Comparison of ENCODE assay signal across 23 mouse cellular contexts in genomic region chr6:94301804-94302203, GRCm38 (mm10). TPM values are rescaled to one million over a fixed set of nuclear protein-coding genes. Genes with fewer than 3 reads are reported as not detected.
A peak's percentile ranks its signal among the peaks of the same experiment; 100 is the strongest.
DNase-seq lines count a peak whose midpoint lies in the region; ATAC-seq and TF ChIP-seq lines count a peak whose summit lies in the region.
"Had no signal": no experiment of that assay in that cellular context is flagged by ENCODE, and none has a peak within 500 bp of the region (broad histone marks: within the 10 kb centered on the region; RNA-seq: fewer than 3 reads in every experiment).

No protein-coding gene starts in this region.

- no peak overlapping the region for H3K9ac ChIP-seq in forebrain, embryonic 16.5 days (replicated peaks; ENCODE audit: low read depth, low read length)
- H3K9ac ChIP-seq: embryonic facial prominence, embryonic 13.5 days; embryonic facial prominence, embryonic 15.5 days; forebrain, embryonic 12.5 days; forebrain, postnatal 0 days had no signal

- peak overlapping the region; percentile 23 for H3K27ac ChIP-seq in testis, adult 2 months (ENCODE audit: control insufficient read depth, insufficient read depth, low read depth, low read length)
- no peak overlapping the region for H3K27ac ChIP-seq in forebrain, embryonic 16.5 days (ENCODE audit: low read length)
- H3K27ac ChIP-seq: embryonic facial prominence, embryonic 13.5 days; embryonic facial prominence, embryonic 15.5 days; forebrain, embryonic 10.5 days; forebrain, embryonic 12.5 days had no signal

- no peak for TF ChIP-seq CTCF in testis, adult 2 months (IDR thresholded peaks at IDR 0.05; ENCODE audit: control insufficient read depth, insufficient read depth, insufficient replicate concordance, low read depth, low read length)

- H3K4me2 ChIP-seq in forebrain, embryonic 16.5 days (ENCODE audit: low read length), result no peak overlapping the region
- H3K4me2 ChIP-seq: embryonic facial prominence, embryonic 13.5 days; embryonic facial prominence, embryonic 15.5 days; forebrain, embryonic 12.5 days had no signal

- no peak for DNase-seq in testis, postnatal 14 days (ENCODE audit: low spot score)
- DNase-seq in R1 (ENCODE audit: low read depth, low spot score), result peak; percentile 32
- DNase-seq: adrenal gland, adult 2 months; adrenal gland, postnatal 10 days; adrenal gland, postnatal 25 days; cerebellum, adult 11 months; cerebellum, adult 18-20 months; cerebellum, adult 8-10 months; cerebellum, adult 9-11 months; cerebellum, postnatal 14 days; cerebellum, postnatal 36 days; embryo, embryonic 11 days; forebrain, postnatal 0 days had no signal

- H3K9me3 ChIP-seq in forebrain, embryonic 16.5 days (ENCODE audit: control insufficient read depth, low read length), result no peaks in the 10 kb centered on the region
- H3K9me3 ChIP-seq: embryonic facial prominence, embryonic 15.5 days; forebrain, embryonic 10.5 days; forebrain, embryonic 12.5 days had no signal

- 0 out of 2 replicates have a peak, but pooled peaks have one; percentile 36 for TF ChIP-seq POLR2A in testis, adult 2 months (IDR thresholded peaks at IDR 0.05; ENCODE audit: control insufficient read depth, low read depth, low read length)

- no peaks in the 10 kb centered on the region for H3K4me1 ChIP-seq in testis, adult 2 months (ENCODE audit: control insufficient read depth, insufficient read depth, low read length)
- no peaks in the 10 kb centered on the region for H3K4me1 ChIP-seq in forebrain, embryonic 16.5 days (replicated peaks; ENCODE audit: control insufficient read depth, insufficient read depth, low read length)
- H3K4me1 ChIP-seq: forebrain, embryonic 12.5 days had no signal

- no peaks in the 10 kb centered on the region for H3K36me3 ChIP-seq in testis, adult 2 months (ENCODE audit: control insufficient read depth, insufficient read depth, low read length)
- H3K36me3 ChIP-seq in forebrain, embryonic 16.5 days (ENCODE audit: control insufficient read depth, insufficient read depth), result no peaks in the 10 kb centered on the region
- H3K36me3 ChIP-seq: embryonic facial prominence, embryonic 13.5 days; embryonic facial prominence, embryonic 15.5 days; forebrain, embryonic 10.5 days; forebrain, embryonic 12.5 days had no signal

- WGBS in forebrain, embryonic 16.5 days, result 91% methylated on average over 10 of the region's 10 CpGs

- peak overlapping the region; percentile 79 for H3K4me3 ChIP-seq in testis, adult 2 months (ENCODE audit: control insufficient read depth, low read depth, low read length)
- H3K4me3 ChIP-seq in forebrain, embryonic 16.5 days (replicated peaks; ENCODE audit: low read length), result no peak overlapping the region
- H3K4me3 ChIP-seq: embryonic facial prominence, embryonic 13.5 days; embryonic facial prominence, embryonic 15.5 days; erythroblast, embryonic 14.5 days; forebrain, embryonic 10.5 days; forebrain, embryonic 12.5 days had no signal

- no peak for ATAC-seq in inflammation-experienced regulatory T-cells, adult 6 months
- ATAC-seq in forebrain, embryonic 16.5 days, result no peak
- ATAC-seq: forebrain, embryonic 14.5 days; forebrain, postnatal 0 days; Patski had no signal

- no peaks in the 10 kb centered on the region for H3K27me3 ChIP-seq in testis, adult 2 months (ENCODE audit: control insufficient read depth, insufficient read depth, low read length)
- no peaks in the 10 kb centered on the region for H3K27me3 ChIP-seq in forebrain, embryonic 16.5 days (replicated peaks; ENCODE audit: control insufficient read depth, insufficient read depth, low read length)
- H3K27me3 ChIP-seq: embryonic facial prominence, embryonic 13.5 days; embryonic facial prominence, embryonic 15.5 days; forebrain, embryonic 12.5 days; Patski had no signal

RNA-seq across cellular contexts. Expression of gene Magi1, which starts 18.1 kb away (rescaled TPM):
- polyA plus RNA-seq in testis, adult 2 months (2012; rRNA removed), result 9.2 and 11.1 TPM in 2 replicates
- 1 to 10 TPM in 1 of 3 experiments, under 1 TPM in 1, not detected in 1; 0.08 to 4.6 TPM for polyA plus RNA-seq in inflammation-experienced regulatory T-cells, adult 6 months (2017; shearing (Covaris generic))
- polyA plus RNA-seq in forebrain, embryonic 16.5 days (2015; fragmentation: Nextera tagmentation; extraction: Ambion mirVana), result 35.7 and 36.2 TPM in 2 replicates
